25 mouse cellular contexts compared by ENCODE assay signal in genomic region chr5:8990526-8990925, GRCm38 (mm10).
"Had no signal": no experiment of that assay in that cellular context is flagged by ENCODE, and none has a peak within 500 bp of the region (broad histone marks: within the 10 kb centered on the region; RNA-seq: fewer than 3 reads in every experiment).

No protein-coding gene starts in this region.

- DNase-seq: gastrocnemius, adult 2 months; gastrocnemius, postnatal 10 days; gastrocnemius, postnatal 25 days; heart, adult 18-20 months; heart, postnatal 10 days; heart, postnatal 4 days; kidney, adult 11 months; kidney, adult 2 months; kidney, adult 9 months; kidney, postnatal 14 days; layer of hippocampus, adult 9-11 months; layer of hippocampus, postnatal 36 days; left cerebral cortex, postnatal 4 days had no signal

- H3K27me3 ChIP-seq: heart, embryonic 12.5 days; hindbrain, embryonic 12.5 days; kidney, embryonic 15.5 days; limb, embryonic 13.5 days; limb, embryonic 15.5 days; liver, embryonic 12.5 days had no signal

- H3K4me2 ChIP-seq: heart, embryonic 12.5 days; hindbrain, embryonic 12.5 days; hindbrain, embryonic 14.5 days; kidney, embryonic 15.5 days; limb, embryonic 13.5 days; limb, embryonic 15.5 days; liver, embryonic 12.5 days had no signal

- H3K27ac ChIP-seq: gastrocnemius, adult 2 months; heart, embryonic 10.5 days; hindbrain, embryonic 10.5 days; hindbrain, embryonic 12.5 days; hindbrain, embryonic 14.5 days; hindbrain, postnatal 0 days; kidney, embryonic 15.5 days; kidney, postnatal 0 days; limb, embryonic 13.5 days; limb, embryonic 15.5 days; liver, embryonic 12.5 days; liver, embryonic 14.5 days had no signal

- H3K9ac ChIP-seq: heart, embryonic 12.5 days; hindbrain, embryonic 12.5 days; hindbrain, embryonic 14.5 days; kidney, embryonic 15.5 days; limb, embryonic 13.5 days; limb, embryonic 15.5 days; liver, embryonic 12.5 days; liver, embryonic 14.5 days had no signal

- H3K9me3 ChIP-seq: heart, embryonic 10.5 days; heart, embryonic 12.5 days; hindbrain, embryonic 10.5 days; hindbrain, embryonic 12.5 days; kidney, embryonic 15.5 days; limb, embryonic 13.5 days; limb, embryonic 15.5 days; liver, embryonic 12.5 days had no signal

- ATAC-seq: hindbrain, postnatal 0 days; liver, embryonic 12.5 days had no signal

- H3K4me3 ChIP-seq: gastrocnemius, adult 2 months; heart, embryonic 10.5 days; heart, embryonic 12.5 days; hindbrain, embryonic 10.5 days; hindbrain, embryonic 12.5 days; kidney, embryonic 15.5 days; limb, embryonic 13.5 days; limb, embryonic 15.5 days; liver, embryonic 12.5 days had no signal

- H3K4me1 ChIP-seq: heart, embryonic 10.5 days; heart, embryonic 12.5 days; hindbrain, embryonic 10.5 days; hindbrain, embryonic 12.5 days; limb, embryonic 15.5 days had no signal
